Mouse (Mus musculus): ENCODE measurements around the gene Pgpep1.

- no peak for TF ChIP-seq POLR2A (IDR thresholded peaks at IDR 0.05; ENCODE audit: extremely low read depth, insufficient read depth, low read length)
- no peak for TF ChIP-seq CTCF (IDR thresholded peaks at IDR 0.05; ENCODE audit: low read depth, low read length)
Observed at GRCm38 (mm10) chr8:70628986-70629490, 31.1 kb downstream of the Pgpep1 start.
